Mouse (Mus musculus) midbrain, postnatal 0 days (tissue): ENCODE results near the gene Galnt11. TPM values are rescaled to one million over a fixed set of nuclear protein-coding genes. Genes with fewer than 3 reads are reported as not detected.

Experiments
- ATAC-seq: fragments of 200-750 bp; cut with Nextera tagmentation; 2 replicates; pipeline ENCODE4 v1.8.0; 2017; ENCODE audit warnings: moderate number of reproducible peaks, mild to moderate bottlenecking, moderate TSS enrichment, moderate library complexity; ENCODE audit not compliant: low FRiP score
- DNase-seq: peaks from one replicate; pipeline ENCODE4 v3.0.0-alpha.2; 2015; ENCODE audit warnings: low spot score
- H3K27ac ChIP-seq: fragments of 300-500 bp; sonication (generic); 2 replicates; pipeline ENCODE4 v1.5.1; 2014; ENCODE audit warnings: low read depth, mild to moderate bottlenecking, low read length, mixed read lengths
- H3K27me3 ChIP-seq: fragments of 300-500 bp; sonication (generic); 2 replicates; pipeline ENCODE4 v1.6.1; 2014; ENCODE audit warnings: low read length, control low read depth, mixed read lengths; ENCODE audit not compliant: insufficient read depth
- H3K36me3 ChIP-seq: fragments of 300-500 bp; sonication (generic); 2 replicates; pipeline ENCODE4 v1.6.1; 2014; ENCODE audit warnings: low read length, control low read depth, mixed read lengths; ENCODE audit not compliant: insufficient read depth
- H3K4me1 ChIP-seq: fragments of 300-500 bp; sonication (generic); 2 replicates; pipeline ENCODE4 v1.6.1; 2014; ENCODE audit warnings: mild to moderate bottlenecking, control low read depth, antibody characterized with exemption, low read length, mixed read lengths; ENCODE audit not compliant: insufficient read depth
- H3K4me2 ChIP-seq: fragments of 300-500 bp; sonication (generic); 2 replicates; pipeline ENCODE4 v1.6.1; 2014; ENCODE audit warnings: low read depth, mild to moderate bottlenecking, low read length, mixed read lengths; ENCODE audit not compliant: poor library complexity, severe bottlenecking
- H3K4me3 ChIP-seq: fragments of 300-500 bp; sonication (generic); 2 replicates; pipeline ENCODE4 v1.5.1; 2014; ENCODE audit warnings: low read depth, mild to moderate bottlenecking, low read length, moderate library complexity
- H3K9ac ChIP-seq: fragments of 300-500 bp; sonication (generic); replicated peaks from 2 replicates; pipeline ENCODE4 v1.6.1; 2014; ENCODE audit warnings: mild to moderate bottlenecking, low read length, moderate library complexity, mixed read lengths; ENCODE audit not compliant: poor library complexity, severe bottlenecking
- H3K9me3 ChIP-seq: fragments of 300-500 bp; sonication (generic); 2 replicates; pipeline ENCODE4 v1.6.1; 2016; ENCODE audit warnings: low read length, control low read depth
- CTCF ChIP-seq: IDR thresholded peaks from 2 replicates; pipeline ENCODE4 v1.5.1; 2016; ENCODE audit warnings: antibody characterized with exemption, mild to moderate bottlenecking
- WGBS: fragments of 180-500 bp; shearing (Covaris S2); extraction: QIAGEN DNeasy Blood & Tissue Kit; methylation state at CpG from one replicate; pipeline ENCODE4 v1.1.7; 2014; 5-methylcytosine and 5-hydroxymethylcytosine counted together
- polyA plus RNA-seq: library from polyadenylated mRNA; unstranded; fragments of >200 nt; fragmentation: Nextera tagmentation; extraction: Ambion mirVana; gene quantifications from 2 replicates; pipeline ENCODE4 v1.2.1, GENCODE M21; 2015
- total RNA-seq: library from RNA; depleted of rRNA; stranded (reverse); fragments of >200 nt; gene quantifications from 2 replicates; pipeline ENCODE4 v1.2.3, GENCODE M21; 2014

Gene Galnt11
- total and polyA plus RNA-seq, 2 experiments from 2014 or later: 56.9 to 67.3 TPM

DNA sequence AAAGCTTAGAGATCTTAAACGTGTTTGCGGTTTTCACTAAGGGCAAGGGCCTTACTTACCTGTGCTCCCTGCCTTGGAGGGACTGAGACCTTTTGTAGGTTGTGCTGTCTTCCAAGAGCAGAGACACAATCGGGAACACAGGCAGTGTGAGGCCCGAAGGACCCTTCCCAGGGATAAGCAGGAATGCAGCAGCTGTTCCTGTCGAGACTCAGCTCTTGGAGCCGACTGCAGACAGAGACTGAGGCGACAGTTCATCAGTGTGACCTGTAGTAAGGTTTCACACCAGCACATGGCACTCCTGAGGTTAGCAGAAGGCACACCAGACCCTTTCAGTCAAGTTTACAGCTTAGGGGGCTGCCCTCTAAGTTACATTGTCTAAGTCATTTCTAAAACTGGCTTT, 40.6 kb downstream of the Galnt11 start:
- no peak overlapping the region for H3K27ac ChIP-seq
- no peak overlapping the region for H3K4me2 ChIP-seq
- H3K4me1 ChIP-seq: no peaks in the 10 kb centered on the region
- H3K27me3 ChIP-seq: no peaks in the 10 kb centered on the region
- ATAC-seq (no peak), DNase-seq (no peak)
- no peak for TF ChIP-seq CTCF
- H3K9ac ChIP-seq: no peak overlapping the region
- H3K9me3 ChIP-seq: no peaks in the 10 kb centered on the region
- peaks cover 64% of the 10 kb centered on the region for H3K36me3 ChIP-seq
- H3K4me3 ChIP-seq: no peak overlapping the region
- WGBS: 86% methylated on average over 7 of the region's 7 CpGs

DNA sequence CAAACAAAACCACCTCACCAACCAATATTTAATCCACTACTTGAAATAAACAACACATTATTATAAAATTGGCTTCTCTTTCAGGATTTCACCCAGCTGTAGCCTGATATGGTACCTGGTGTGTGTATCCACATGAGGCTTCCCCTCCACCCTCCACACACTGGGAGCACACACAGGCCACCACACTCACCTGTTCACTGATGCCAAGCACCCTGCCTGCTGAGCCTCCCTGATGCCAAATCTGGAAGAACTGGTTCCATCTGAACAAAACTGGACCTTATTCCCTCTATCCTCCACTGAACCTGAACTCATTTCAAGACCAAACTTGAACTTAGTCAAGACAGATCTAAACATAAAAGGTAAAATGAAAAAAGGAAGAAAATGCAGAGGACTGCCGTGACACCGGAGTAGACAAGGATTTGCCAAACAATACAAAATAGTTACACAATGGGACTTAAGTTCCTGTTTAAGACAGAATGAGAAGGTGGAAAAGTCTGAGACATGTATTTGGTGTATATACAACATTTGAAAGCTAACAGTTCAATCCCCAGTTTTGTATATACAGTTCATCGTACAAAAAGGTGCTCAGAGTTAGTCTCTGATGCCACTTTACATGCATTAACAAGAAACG, 46.7 kb downstream of the Galnt11 start:
- H3K36me3 ChIP-seq: peaks cover 46% of the 10 kb centered on the region
- H3K9ac ChIP-seq: no peak overlapping the region
- WGBS: 95% methylated on average over 4 of the region's 4 CpGs

DNA sequence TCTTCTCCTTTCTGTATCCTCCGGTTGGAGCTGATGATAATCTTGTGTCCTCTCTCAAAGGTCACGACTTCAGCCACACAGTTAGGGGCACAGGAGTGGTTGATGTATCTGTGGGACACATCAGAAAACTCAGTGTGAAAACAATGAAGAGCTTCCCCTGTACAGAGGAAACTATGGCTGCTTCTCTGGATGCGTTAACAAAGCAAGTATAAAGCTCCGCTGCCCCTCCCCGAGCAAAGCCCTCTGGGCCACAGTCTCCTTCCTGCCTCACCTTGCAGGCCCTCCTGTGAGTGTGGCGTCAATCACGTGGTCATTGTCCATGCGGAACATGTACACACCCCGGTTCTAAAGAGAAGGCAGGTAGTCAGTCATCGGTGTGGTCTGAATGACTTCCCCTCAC, 53.9 kb downstream of the Galnt11 start:
- Histone ChIP-seq H3K36me3 (peaks cover 42% of the 10 kb centered on the region), H3K27ac (no peak overlapping the region), H3K9ac (no peak overlapping the region), H3K4me1 (no peaks in the 10 kb centered on the region), H3K9me3 (no peaks in the 10 kb centered on the region), H3K27me3 (no peaks in the 10 kb centered on the region), H3K4me3 (no peak overlapping the region), H3K4me2 (no peak overlapping the region)
- WGBS: 88% methylated on average over 10 of the region's 10 CpGs
- DNase-seq (no peak), ATAC-seq (no peak)
- no peak for TF ChIP-seq CTCF

More for the DNA sequence above, 46.7 kb downstream of the Galnt11 start:
- ATAC-seq (no peak), DNase-seq (no peak)
- Histone ChIP-seq H3K27ac (no peak overlapping the region), H3K4me2 (no peak overlapping the region), H3K27me3 (no peaks in the 10 kb centered on the region), H3K4me3 (no peak overlapping the region), H3K4me1 (no peaks in the 10 kb centered on the region), H3K9me3 (no peaks in the 10 kb centered on the region)
- TF ChIP-seq CTCF: no peak

DNA sequence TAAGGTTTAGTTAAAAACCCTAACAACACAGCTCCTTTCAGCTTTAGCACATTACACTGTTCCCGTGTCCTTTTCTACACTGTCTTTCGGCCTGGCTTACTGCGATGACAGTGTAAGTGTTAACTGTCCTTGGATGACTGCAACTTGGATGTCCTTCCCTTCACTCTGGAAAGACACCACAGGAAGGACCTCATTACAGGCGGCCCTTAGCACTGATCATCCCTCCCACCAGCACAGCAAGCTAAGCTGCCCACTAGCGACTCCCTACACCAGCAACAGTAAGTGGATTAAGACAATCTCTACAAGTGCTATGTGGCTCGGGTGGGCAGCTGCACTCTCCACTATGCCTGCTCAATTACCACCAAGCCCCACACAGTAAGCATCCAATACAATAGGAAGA, 54.7 kb downstream of the Galnt11 start:
- peaks cover 46% of the 10 kb centered on the region for H3K36me3 ChIP-seq

DNA sequence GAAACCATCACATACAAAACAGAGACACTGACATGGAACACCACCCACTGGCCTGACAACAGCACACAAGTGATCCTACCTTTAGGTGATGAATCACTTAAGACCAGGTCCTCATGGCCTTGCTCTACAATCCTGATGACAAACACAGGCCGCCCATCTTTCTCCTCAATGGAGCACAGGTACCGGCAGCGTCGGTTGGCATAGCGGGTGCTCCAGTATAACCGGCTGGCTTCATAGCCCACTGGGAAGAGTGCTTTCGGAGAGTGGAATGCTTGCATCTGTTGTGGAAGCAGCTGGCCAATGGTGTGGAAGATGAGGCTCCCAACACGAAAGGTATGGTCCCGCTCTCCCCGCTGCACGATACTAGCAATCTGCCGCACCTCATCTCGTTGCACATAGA, 62.3 kb downstream of the Galnt11 start:
- no peak overlapping the region for H3K4me3 ChIP-seq
- no peak overlapping the region for H3K9ac ChIP-seq
- no peaks in the 10 kb centered on the region for H3K27me3 ChIP-seq
- H3K4me2 ChIP-seq: no peak overlapping the region
- no peak for TF ChIP-seq CTCF
- WGBS: 96% methylated on average over 13 of the region's 13 CpGs
- H3K9me3 ChIP-seq: no peaks in the 10 kb centered on the region
- no peak overlapping the region for H3K27ac ChIP-seq
- H3K4me1 ChIP-seq: no peaks in the 10 kb centered on the region
- DNase-seq (no peak), ATAC-seq (no peak)
- peaks cover 67% of the 10 kb centered on the region for H3K36me3 ChIP-seq

More for the DNA sequence above, 54.7 kb downstream of the Galnt11 start:
- DNase-seq (no peak), ATAC-seq (no peak)
- Histone ChIP-seq H3K27ac (no peak overlapping the region), H3K27me3 (no peaks in the 10 kb centered on the region), H3K9me3 (no peaks in the 10 kb centered on the region), H3K4me3 (no peak overlapping the region), H3K4me2 (no peak overlapping the region), H3K9ac (no peak overlapping the region), H3K4me1 (no peaks in the 10 kb centered on the region)
- no peak for TF ChIP-seq CTCF
- 73% methylated on average over 6 of the region's 6 CpGs for whole genome bisulfite sequencing

DNA sequence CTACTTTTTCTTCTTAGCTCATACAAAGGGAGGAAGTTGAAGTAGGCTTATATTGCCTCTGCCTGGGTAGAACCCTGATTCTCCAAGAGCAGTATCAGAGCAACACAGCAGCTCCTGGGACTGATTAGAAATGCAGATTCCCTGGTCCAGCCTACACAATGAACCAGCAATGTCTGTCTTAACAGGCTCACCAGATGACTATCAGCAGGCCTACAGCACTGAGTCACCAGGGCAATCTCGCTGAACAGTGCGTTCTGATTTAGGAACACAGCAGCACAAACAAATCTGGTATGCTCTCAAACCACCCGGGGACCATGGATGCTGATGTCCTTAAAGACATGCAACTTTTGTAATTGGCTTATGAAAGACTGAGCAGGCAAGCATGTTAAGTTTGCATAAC, 75.1 kb downstream of the Galnt11 start:
- DNase-seq: peak; percentile 2
- H3K36me3 ChIP-seq: peaks cover 29% of the 10 kb centered on the region
- no peak overlapping the region for H3K4me2 ChIP-seq
- no peaks in the 10 kb centered on the region for H3K4me1 ChIP-seq
- no peak overlapping the region for H3K9ac ChIP-seq
- no peak for TF ChIP-seq CTCF
- H3K4me3 ChIP-seq: no peak overlapping the region
- 30% methylated on average over 3 of the region's 3 CpGs for WGBS
- no peaks in the 10 kb centered on the region for H3K27me3 ChIP-seq
- ATAC-seq: no peak
- no peaks in the 10 kb centered on the region for H3K9me3 ChIP-seq
- H3K27ac ChIP-seq: no peak overlapping the region
